Mouse (Mus musculus): ENCODE results near the gene Cacna1d.

The Cacna1d gene

DNA sequence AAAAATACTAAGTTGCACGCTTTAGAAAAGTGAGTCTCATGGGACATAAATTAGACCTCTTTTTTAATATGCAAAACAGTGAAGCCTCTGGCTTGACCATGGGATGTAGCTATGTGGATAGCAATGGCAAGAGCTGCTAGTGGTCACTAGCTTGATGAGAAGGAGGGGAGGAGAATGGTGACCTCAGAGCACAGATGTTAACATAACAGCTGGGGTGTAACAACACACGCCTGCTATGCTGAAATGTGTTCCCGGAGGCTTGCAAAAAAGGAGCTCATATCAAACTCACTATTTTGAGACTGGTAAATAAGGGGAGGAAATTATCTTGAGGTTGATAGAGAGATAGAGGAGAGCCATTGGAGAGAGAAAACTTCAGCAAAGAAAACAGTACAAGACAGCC lies 32.4 kb downstream of the Cacna1d start:
- in situ Hi-C loops (cut with MboI), result loop anchor here (10.0 kb wide), 1 partner anchor 314 kb away; no protein-coding TSS in a partner anchor

GRCm38 (mm10) chr14:30457897-30458296 lies 33.4 kb downstream of the Cacna1d start:
- in situ Hi-C loops (cut with MboI), result loop anchor here (10.0 kb wide), 1 partner anchor 313 kb away; no protein-coding TSS in a partner anchor

- in situ Hi-C loops (cut with MboI), result loop anchor here (10.0 kb wide), 1 partner anchor 313 kb away; no protein-coding TSS in a partner anchor
These were observed 33.8 kb downstream of the Cacna1d start for GRCm38 (mm10) chr14:30457436-30457835.

GRCm38 (mm10) chr14:30455801-30456595 lies 35.3 kb downstream of the Cacna1d start:
- in situ Hi-C loops (cut with MboI), result loop anchor here (10.0 kb wide), 1 partner anchor 311 kb away; no protein-coding TSS in a partner anchor

GRCm38 (mm10) chr14:30439915-30440314 lies 51.3 kb downstream of the Cacna1d start:
- in situ Hi-C loops (cut with MboI), result no loop called here

GRCm38 (mm10) chr14:30435316-30435715 lies 55.9 kb downstream of the Cacna1d start:
- in situ Hi-C loops (cut with MboI), result no loop called here

GRCm38 (mm10) chr14:30430446-30430845 lies 60.8 kb downstream of the Cacna1d start:
- in situ Hi-C loops (cut with MboI), result no loop called here

- in situ Hi-C loops (cut with MboI), result no loop called here
These were observed 61.2 kb downstream of the Cacna1d start for GRCm38 (mm10) chr14:30430026-30430425.

DNA sequence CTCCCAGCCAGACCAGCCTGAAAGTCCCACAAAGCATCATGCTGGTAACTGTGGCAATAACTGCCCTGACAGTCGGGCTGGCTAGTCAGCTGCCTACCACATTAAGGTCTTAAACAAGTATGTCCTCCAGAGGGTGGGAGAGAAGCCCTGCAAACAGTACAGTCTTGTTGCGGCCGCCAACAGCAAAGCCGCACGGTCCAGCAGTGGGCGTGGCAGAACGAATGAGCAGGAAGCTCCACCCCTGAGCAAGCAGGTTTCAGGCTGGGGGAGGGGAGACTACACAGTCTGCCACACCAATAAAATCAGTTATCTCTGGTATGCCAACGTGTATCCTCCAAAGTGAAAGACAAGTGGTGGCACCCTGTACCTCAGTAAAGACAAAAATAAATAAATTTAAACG lies 61.6 kb downstream of the Cacna1d start:
- in situ Hi-C loops (cut with MboI), result no loop called here

GRCm38 (mm10) chr14:30428757-30429156 lies 62.5 kb downstream of the Cacna1d start:
- in situ Hi-C loops (cut with MboI), result no loop called here

GRCm38 (mm10) chr14:30425876-30426275 lies 65.4 kb downstream of the Cacna1d start:
- in situ Hi-C loops (cut with MboI), result no loop called here

DNA sequence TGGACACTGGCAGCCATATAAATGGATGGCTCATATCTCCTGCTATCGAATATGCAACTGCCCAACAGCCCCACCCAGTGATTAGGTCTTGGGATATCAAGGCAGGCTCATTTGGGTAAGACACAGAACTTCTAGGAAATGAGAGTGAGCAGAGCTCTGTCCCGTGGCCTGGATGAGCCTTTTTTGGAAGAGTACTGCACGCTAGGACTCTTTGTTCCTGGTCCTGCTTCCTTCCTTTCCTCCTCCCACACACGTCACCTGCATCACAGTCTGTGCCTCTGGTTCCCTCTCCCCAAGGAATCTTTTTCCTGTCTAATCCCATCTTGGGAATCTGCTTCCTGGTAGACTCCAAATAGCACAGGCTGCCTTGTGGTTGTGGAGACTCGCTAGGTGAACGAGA lies 66.1 kb downstream of the Cacna1d start:
- in situ Hi-C loops (cut with MboI), result no loop called here

DNA sequence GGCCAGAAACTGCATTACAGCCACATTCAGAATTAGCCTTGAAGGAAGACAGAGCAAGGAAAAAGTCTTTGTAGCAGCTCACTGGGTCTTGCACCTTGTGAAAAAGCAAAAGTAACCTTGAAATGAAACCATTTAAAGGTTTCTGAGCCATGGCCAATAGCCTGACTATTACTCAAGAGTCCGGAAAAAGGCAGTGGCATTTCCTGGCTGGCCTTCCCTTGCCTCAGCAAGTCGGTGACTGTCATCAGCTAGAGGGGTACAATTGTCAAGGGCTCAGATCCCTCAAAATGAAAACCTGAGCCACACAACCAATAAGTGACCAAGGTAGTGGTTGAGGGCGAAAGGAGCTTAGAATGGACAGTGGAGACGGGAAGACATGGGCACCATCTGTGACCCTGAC lies 66.6 kb downstream of the Cacna1d start:
- in situ Hi-C loops (cut with MboI), result no loop called here

GRCm38 (mm10) chr14:30422376-30423140 lies 68.7 kb downstream of the Cacna1d start:
- in situ Hi-C loops (cut with MboI), result no loop called here

DNA sequence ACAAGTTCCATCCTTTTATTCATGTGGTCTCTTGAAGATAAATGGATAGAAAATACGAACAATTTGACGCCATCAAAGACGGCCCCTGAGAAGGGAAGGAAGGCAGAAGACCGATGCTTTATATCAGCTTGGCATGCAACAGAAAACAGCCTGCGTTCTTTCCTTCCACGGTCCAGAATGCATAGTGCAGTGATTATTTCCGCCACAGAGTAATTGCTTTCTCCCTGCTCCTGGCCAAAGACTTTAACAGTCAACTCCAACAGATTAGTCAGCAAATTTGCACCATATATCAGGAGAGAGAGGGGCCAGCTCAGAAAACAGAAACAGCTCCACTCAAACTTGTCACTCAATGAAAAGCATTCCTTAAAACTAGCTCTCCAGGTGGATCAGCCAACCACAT lies 71.8 kb downstream of the Cacna1d start:
- in situ Hi-C loops (cut with MboI), result no loop called here

GRCm38 (mm10) chr14:30419046-30419445 lies 72.2 kb downstream of the Cacna1d start:
- in situ Hi-C loops (cut with MboI), result no loop called here

- in situ Hi-C loops (cut with MboI), result no loop called here
These were observed 75.4 kb downstream of the Cacna1d start for GRCm38 (mm10) chr14:30415830-30416229.

DNA sequence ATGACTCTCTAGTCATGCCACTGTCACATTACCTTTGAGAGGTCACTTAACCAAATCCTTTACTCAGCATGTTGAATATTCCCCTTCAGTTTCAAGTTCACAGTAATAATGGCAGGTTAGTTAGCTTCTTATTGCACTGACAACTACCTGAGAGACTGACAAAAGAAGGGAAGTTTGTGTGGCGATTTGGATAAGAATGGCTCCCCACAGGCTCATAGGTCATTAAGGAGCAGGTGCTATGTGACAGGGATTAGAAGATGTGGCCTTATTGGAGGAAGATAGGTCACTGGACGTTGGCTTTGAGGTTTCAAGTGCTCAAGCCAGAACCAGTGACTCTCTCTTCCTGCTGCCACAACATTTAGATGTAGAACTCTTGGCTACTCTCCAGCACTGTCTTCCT lies 77.1 kb downstream of the Cacna1d start:
- in situ Hi-C loops (cut with MboI), result no loop called here

- in situ Hi-C loops (cut with MboI), result no loop called here
These were observed 81.9 kb downstream of the Cacna1d start for GRCm38 (mm10) chr14:30409331-30409730.

DNA sequence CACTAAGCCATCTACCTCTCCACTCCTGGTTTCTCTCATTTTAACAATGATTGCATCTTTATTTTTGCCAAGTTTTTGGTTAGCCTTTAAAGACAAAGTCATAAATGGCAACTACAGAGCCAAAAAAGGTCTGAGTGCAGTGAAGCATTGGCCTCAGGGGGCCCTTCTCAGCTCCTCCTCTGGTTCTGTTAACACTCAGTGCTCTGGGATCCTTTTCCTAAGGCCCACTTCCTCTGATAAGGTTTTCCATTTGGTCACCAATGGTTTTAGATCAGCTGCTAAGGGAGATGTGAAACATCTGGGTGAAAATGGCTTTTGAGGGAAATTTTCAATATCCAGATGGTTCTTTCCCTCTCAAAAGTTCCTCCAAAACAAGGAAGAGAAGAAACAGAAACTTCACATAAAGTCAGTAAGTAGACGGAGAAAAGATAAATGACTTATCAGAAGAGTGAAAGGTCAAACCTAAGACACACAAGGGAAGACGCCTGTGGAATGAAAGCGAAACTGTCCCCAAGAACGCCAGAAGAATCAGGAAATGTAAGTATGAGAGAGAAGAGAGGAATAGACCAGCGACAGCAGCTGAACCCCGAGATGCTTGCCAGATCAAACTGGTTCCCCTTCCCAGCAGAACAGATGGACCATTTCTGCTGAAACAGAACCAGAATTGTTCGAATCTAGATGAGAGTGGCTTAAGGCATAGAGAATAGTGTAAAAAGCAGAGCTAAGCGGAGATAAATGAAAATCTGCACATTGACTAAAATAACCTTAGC lies 85.6 kb downstream of the Cacna1d start:
- in situ Hi-C loops (cut with MboI), result no loop called here

- in situ Hi-C loops (cut with MboI), result no loop called here
These were observed 112.9 kb downstream of the Cacna1d start for GRCm38 (mm10) chr14:30378306-30378705.

DNA sequence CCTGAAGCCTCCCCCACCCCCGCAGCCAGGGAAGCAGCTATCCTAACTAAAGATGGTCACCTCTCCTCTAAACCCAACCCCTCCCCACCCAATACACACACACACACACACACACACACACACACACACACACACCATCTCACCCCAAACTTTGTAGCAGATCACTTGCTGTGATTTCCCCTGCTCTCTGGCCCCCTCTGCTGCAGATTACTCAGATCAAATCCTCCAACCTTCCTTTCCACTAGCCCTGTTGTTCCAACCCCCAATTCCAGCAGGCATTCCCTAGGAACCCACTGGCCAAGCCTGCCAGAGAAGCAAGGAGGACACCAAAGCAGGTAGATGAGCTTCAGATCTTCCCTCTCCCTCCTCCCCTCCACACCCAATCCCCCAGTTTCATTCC lies 118.4 kb downstream of the Cacna1d start:
- in situ Hi-C loops (cut with MboI), result no loop called here

Measured in mature B cell (primary cell).